Mouse (Mus musculus): ENCODE measurements around the gene Adora2b. TPM values are rescaled to one million over a fixed set of nuclear protein-coding genes. Genes with fewer than 3 reads are reported as not detected.

The Adora2b gene
- polyA plus RNA-seq (2012; fragmentation: generic; extraction: Trizol): 6.6 TPM

GRCm38 (mm10) chr11:62248401-62249244, at the start of gene Adora2b:
Gene Adora2b, plus strand, starts transcription at chr11:62248984.
- Histone ChIP-seq H3K79me2 (ENCODE audit: control insufficient read depth, insufficient read depth) (peaks cover 19% of the 10 kb centered on the region), H3K27me3 (ENCODE audit: control insufficient read depth, insufficient read depth, insufficient read length) (no peaks in the 10 kb centered on the region)

GRCm38 (mm10) chr11:62200901-62201512, 47.8 kb upstream of the Adora2b start:
- Histone ChIP-seq H3K4me2 (ENCODE audit: low read depth) (no peak overlapping the region), H3K79me2 (ENCODE audit: control insufficient read depth, insufficient read depth) (no peaks in the 10 kb centered on the region), H3ac (ENCODE audit: control insufficient read depth, insufficient read length) (no peak overlapping the region), H3K4me3 (no peak overlapping the region), H3K36me3 (ENCODE audit: control insufficient read depth, insufficient read depth) (peaks cover 4% of the 10 kb centered on the region), H3K27me3 (ENCODE audit: control insufficient read depth, insufficient read depth, insufficient read length) (no peaks in the 10 kb centered on the region)
- TF ChIP-seq E2F4 (IDR thresholded peaks at IDR 0.05; ENCODE audit: insufficient read depth) (no peak), USF1 (IDR thresholded peaks at IDR 0.05; ENCODE audit: low read depth) (no peak), CEBPB (IDR thresholded peaks at IDR 0.05; ENCODE audit: insufficient read depth, poor library complexity, severe bottlenecking) (no peak), MYOD1 (IDR thresholded peaks at IDR 0.05; ENCODE audit: control insufficient read depth in 1 of 3, insufficient read length in 2 of 3, low read depth in 2 of 3) (no peak), TCF3 (IDR thresholded peaks at IDR 0.05; ENCODE audit: insufficient read length, low read depth) (no peak), POLR2A (IDR thresholded peaks at IDR 0.05; ENCODE audit: insufficient read length, low read depth) (no peak), SRF (IDR thresholded peaks at IDR 0.05; ENCODE audit: control insufficient read depth, insufficient read length, low read depth) (no peak)

More at GRCm38 (mm10) chr11:62248401-62249244, at the start of gene Adora2b:
- H3ac ChIP-seq (ENCODE audit: control insufficient read depth, insufficient read length): peak within 1 kb of the TSS; percentile 75
- H3K4me3 ChIP-seq: peak within 1 kb of the TSS; percentile 55
- peak within 1 kb of the TSS; percentile 98 for H3K4me2 ChIP-seq (ENCODE audit: low read depth)
- peak in 2 of 3 experiments; percentile 76 to 83 for TF ChIP-seq MYOG (IDR thresholded peaks at IDR 0.05; ENCODE audit: control insufficient read depth in 1 of 3, insufficient read depth in 1 of 3, insufficient read length in 2 of 3, low read depth in 2 of 3)
- TF ChIP-seq MAX (IDR thresholded peaks at IDR 0.05; ENCODE audit: low read depth): no peak
- TF ChIP-seq POLR2A (IDR thresholded peaks at IDR 0.05; ENCODE audit: insufficient read length, low read depth): peak; percentile 93
- TF ChIP-seq E2F4 (IDR thresholded peaks at IDR 0.05; ENCODE audit: insufficient read depth): no peak
- no peak for TF ChIP-seq CEBPB (IDR thresholded peaks at IDR 0.05; ENCODE audit: insufficient read depth, poor library complexity, severe bottlenecking)
- TF ChIP-seq USF1 (IDR thresholded peaks at IDR 0.05; ENCODE audit: low read depth): no peak
- TF ChIP-seq POLR2AphosphoS2 (IDR thresholded peaks at IDR 0.05; ENCODE audit: insufficient read length, low read depth): peak; percentile 90
- TF ChIP-seq REST (IDR thresholded peaks at IDR 0.05; ENCODE audit: insufficient read depth, insufficient read length): no peak
- no peak for TF ChIP-seq TCF3 (IDR thresholded peaks at IDR 0.05; ENCODE audit: insufficient read length, low read depth)
- peak; percentile 70 for TF ChIP-seq SRF (IDR thresholded peaks at IDR 0.05; ENCODE audit: control insufficient read depth, insufficient read length, low read depth)
- TF ChIP-seq MYOD1 (IDR thresholded peaks at IDR 0.05; ENCODE audit: control insufficient read depth in 1 of 3, insufficient read length in 2 of 3, low read depth in 2 of 3): peak in 2 of 3 experiments; percentile 57 to 81
- H3K36me3 ChIP-seq (ENCODE audit: control insufficient read depth, insufficient read depth): no peaks in the 10 kb centered on the region

GRCm38 (mm10) chr11:62202645-62203044, 46.1 kb upstream of the Adora2b start:
- H3K4me2 ChIP-seq (ENCODE audit: low read depth): no peak overlapping the region
- H3K79me2 ChIP-seq (ENCODE audit: control insufficient read depth, insufficient read depth): no peaks in the 10 kb centered on the region
- TF ChIP-seq MAX (IDR thresholded peaks at IDR 0.05; ENCODE audit: low read depth) (no peak), POLR2A (IDR thresholded peaks at IDR 0.05; ENCODE audit: insufficient read length, low read depth) (no peak), TCF3 (IDR thresholded peaks at IDR 0.05; ENCODE audit: insufficient read length, low read depth) (no peak), POLR2AphosphoS2 (IDR thresholded peaks at IDR 0.05; ENCODE audit: insufficient read length, low read depth) (no peak), E2F4 (IDR thresholded peaks at IDR 0.05; ENCODE audit: insufficient read depth) (no peak), TCF12 (IDR thresholded peaks at IDR 0.05; ENCODE audit: insufficient read depth, poor library complexity, severe bottlenecking) (no peak), USF1 (IDR thresholded peaks at IDR 0.05; ENCODE audit: low read depth) (no peak), CEBPB (IDR thresholded peaks at IDR 0.05; ENCODE audit: insufficient read depth, poor library complexity, severe bottlenecking) (no peak), MYOD1 (IDR thresholded peaks at IDR 0.05; ENCODE audit: control insufficient read depth in 1 of 3, insufficient read length in 2 of 3, low read depth in 2 of 3) (no peak), MYOG (IDR thresholded peaks at IDR 0.05; ENCODE audit: control insufficient read depth in 1 of 3, insufficient read depth in 1 of 3, insufficient read length in 2 of 3, low read depth in 2 of 3) (no peak), REST (IDR thresholded peaks at IDR 0.05; ENCODE audit: insufficient read depth, insufficient read length) (no peak), SRF (IDR thresholded peaks at IDR 0.05; ENCODE audit: control insufficient read depth, insufficient read length, low read depth) (no peak)
- no peak overlapping the region for H3ac ChIP-seq (ENCODE audit: control insufficient read depth, insufficient read length)
- peaks cover 14% of the 10 kb centered on the region for H3K36me3 ChIP-seq (ENCODE audit: control insufficient read depth, insufficient read depth)
- no peak overlapping the region for H3K4me3 ChIP-seq
- H3K27me3 ChIP-seq (ENCODE audit: control insufficient read depth, insufficient read depth, insufficient read length): no peaks in the 10 kb centered on the region

GRCm38 (mm10) chr11:62209111-62209510, 39.7 kb upstream of the Adora2b start:
- TF ChIP-seq MYOG (IDR thresholded peaks at IDR 0.05; ENCODE audit: control insufficient read depth in 1 of 3, insufficient read depth in 1 of 3, insufficient read length in 2 of 3, low read depth in 2 of 3): no peak
- TF ChIP-seq TCF12 (IDR thresholded peaks at IDR 0.05; ENCODE audit: insufficient read depth, poor library complexity, severe bottlenecking): no peak
- TF ChIP-seq POLR2A (IDR thresholded peaks at IDR 0.05; ENCODE audit: insufficient read length, low read depth): no peak
- TF ChIP-seq MYOD1 (IDR thresholded peaks at IDR 0.05; ENCODE audit: control insufficient read depth in 1 of 3, insufficient read length in 2 of 3, low read depth in 2 of 3): no peak
- TF ChIP-seq POLR2AphosphoS2 (IDR thresholded peaks at IDR 0.05; ENCODE audit: insufficient read length, low read depth): no peak
- TF ChIP-seq USF1 (IDR thresholded peaks at IDR 0.05; ENCODE audit: low read depth): no peak
- TF ChIP-seq CEBPB (IDR thresholded peaks at IDR 0.05; ENCODE audit: insufficient read depth, poor library complexity, severe bottlenecking): no peak
- TF ChIP-seq TCF3 (IDR thresholded peaks at IDR 0.05; ENCODE audit: insufficient read length, low read depth): no peak
- TF ChIP-seq SRF (IDR thresholded peaks at IDR 0.05; ENCODE audit: control insufficient read depth, insufficient read length, low read depth): no peak
- no peak for TF ChIP-seq REST (IDR thresholded peaks at IDR 0.05; ENCODE audit: insufficient read depth, insufficient read length)
- TF ChIP-seq MAX (IDR thresholded peaks at IDR 0.05; ENCODE audit: low read depth): no peak
- TF ChIP-seq E2F4 (IDR thresholded peaks at IDR 0.05; ENCODE audit: insufficient read depth): no peak
- Histone ChIP-seq H3K79me2 (ENCODE audit: control insufficient read depth, insufficient read depth) (no peaks in the 10 kb centered on the region), H3K4me2 (ENCODE audit: low read depth) (no peak overlapping the region), H3K27me3 (ENCODE audit: control insufficient read depth, insufficient read depth, insufficient read length) (no peaks in the 10 kb centered on the region), H3K4me3 (no peak overlapping the region), H3ac (ENCODE audit: control insufficient read depth, insufficient read length) (no peak overlapping the region), H3K36me3 (ENCODE audit: control insufficient read depth, insufficient read depth) (peaks cover 42% of the 10 kb centered on the region)

Measured in myocyte (in vitro differentiated cells).